Mouse (Mus musculus) kidney, postnatal 10 days (tissue): ENCODE measurements around the gene Ppp2r3c.
"Not testable (repeated sequence)": the region's sequence is repeated elsewhere in the genome, so short reads cannot be mapped to it uniquely, and the experiment has no call there.

ENCODE experiments used
- DNase-seq: peaks from one replicate; pipeline ENCODE4 v3.0.0; 2021; ENCODE audit warnings: mixed read lengths

Gene Ppp2r3c

GRCm38 (mm10) chr12:55302485-55303441 is at the start of gene Ppp2r3c:
Gene Ppp2r3c, minus strand, starts transcription at chr12:55302998.
- peak; percentile 94 for DNase-seq

GRCm38 (mm10) chr12:55344583-55344982 is 41.8 kb upstream of the Ppp2r3c start:
- peak; percentile 36 for DNase-seq

GRCm38 (mm10) chr12:55343998-55344397 is 41.2 kb upstream of the Ppp2r3c start:
- no peak for DNase-seq

- not testable (repeated sequence) for DNase-seq
These were observed 40.2 kb upstream of the Ppp2r3c start for GRCm38 (mm10) chr12:55343045-55343444.

GRCm38 (mm10) chr12:55338490-55338889 is 35.7 kb upstream of the Ppp2r3c start:
- DNase-seq = not testable (repeated sequence)

GRCm38 (mm10) chr12:55333662-55334061 is 30.9 kb upstream of the Ppp2r3c start:
- no peak for DNase-seq

- DNase-seq = no peak
These were observed 26.6 kb upstream of the Ppp2r3c start for GRCm38 (mm10) chr12:55329351-55329750.

- no peak for DNase-seq
These were observed 26.0 kb upstream of the Ppp2r3c start for GRCm38 (mm10) chr12:55328784-55329183.

- DNase-seq = no peak
These were observed 22.9 kb upstream of the Ppp2r3c start for GRCm38 (mm10) chr12:55325702-55326101.

- peak; percentile 52 for DNase-seq
These were observed 19.0 kb upstream of the Ppp2r3c start for GRCm38 (mm10) chr12:55321642-55322291.

GRCm38 (mm10) chr12:55315192-55315591 is 12.4 kb upstream of the Ppp2r3c start:
- DNase-seq = peak; percentile 88

- no peak for DNase-seq
These were observed 11.1 kb upstream of the Ppp2r3c start for GRCm38 (mm10) chr12:55313901-55314300.

- no peak for DNase-seq
These were observed 9.0 kb upstream of the Ppp2r3c start for GRCm38 (mm10) chr12:55311841-55312240.

- DNase-seq = no peak
These were observed 6.7 kb upstream of the Ppp2r3c start for GRCm38 (mm10) chr12:55309501-55309900.

- no peak for DNase-seq
These were observed 5.9 kb upstream of the Ppp2r3c start for GRCm38 (mm10) chr12:55308731-55309130.

GRCm38 (mm10) chr12:55307566-55307965 is 4.8 kb upstream of the Ppp2r3c start:
- no peak for DNase-seq

GRCm38 (mm10) chr12:55306371-55306770 is 3.6 kb upstream of the Ppp2r3c start:
- no peak for DNase-seq

- DNase-seq = no peak
These were observed 1.1 kb downstream of the Ppp2r3c start for GRCm38 (mm10) chr12:55301472-55302300.

- DNase-seq = no peak
These were observed 1.9 kb downstream of the Ppp2r3c start for GRCm38 (mm10) chr12:55300820-55301351.

GRCm38 (mm10) chr12:55299336-55299735 is 3.5 kb downstream of the Ppp2r3c start, which contains the start of gene 1110008L16Rik:
Gene 1110008L16Rik, plus strand, starts transcription at chr12:55299577.
- DNase-seq = no peak

GRCm38 (mm10) chr12:55298112-55298511 is 4.7 kb downstream of the Ppp2r3c start:
- DNase-seq = no peak

GRCm38 (mm10) chr12:55277583-55277982 is 25.2 kb downstream of the Ppp2r3c start:
- not testable (repeated sequence) for DNase-seq

GRCm38 (mm10) chr12:55272243-55272642 is 30.6 kb downstream of the Ppp2r3c start:
- DNase-seq = no peak
